Mouse (Mus musculus) thymus, postnatal 14 days (tissue): Measurements from ENCODE around the gene Ppp6r2.

Source experiments
- DNase-seq: peaks from one replicate; pipeline ENCODE4 v3.0.0; 2021

The Ppp6r2 gene

DNA sequence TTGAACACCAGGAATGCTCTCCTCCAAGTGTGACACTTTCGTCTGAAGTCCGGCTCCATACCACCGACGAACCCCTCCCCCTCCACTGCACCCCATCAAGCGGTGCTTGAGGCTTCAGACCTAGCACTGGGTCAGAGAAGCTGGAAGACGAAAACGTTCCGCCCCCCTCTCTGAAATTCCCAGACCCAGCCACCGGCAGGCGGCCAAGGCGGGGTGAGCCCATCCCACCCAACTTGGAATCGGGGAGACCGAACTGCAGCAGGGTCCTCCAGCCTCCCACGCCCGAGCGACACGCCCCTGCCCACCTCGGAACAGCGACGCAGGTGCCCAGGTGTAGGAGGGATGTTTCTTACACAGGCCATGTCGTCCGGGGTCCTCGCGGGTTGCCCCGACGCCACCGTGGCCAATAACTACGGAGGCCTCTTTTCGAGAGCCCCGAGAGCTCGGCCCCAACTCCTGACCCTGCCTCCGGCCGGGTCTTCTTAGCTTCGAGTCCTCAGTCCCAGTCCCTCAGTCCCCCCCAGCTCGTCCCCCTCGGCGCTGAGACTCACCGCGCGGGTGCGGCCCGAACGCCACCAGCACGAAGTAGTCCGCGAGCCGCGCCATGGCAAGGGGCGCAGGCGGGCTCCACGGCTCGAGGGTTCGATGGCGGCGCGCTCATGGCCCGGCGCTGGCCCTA, 103.3 kb downstream of the Ppp6r2 start:
- DNase-seq: peak; percentile 57

DNA sequence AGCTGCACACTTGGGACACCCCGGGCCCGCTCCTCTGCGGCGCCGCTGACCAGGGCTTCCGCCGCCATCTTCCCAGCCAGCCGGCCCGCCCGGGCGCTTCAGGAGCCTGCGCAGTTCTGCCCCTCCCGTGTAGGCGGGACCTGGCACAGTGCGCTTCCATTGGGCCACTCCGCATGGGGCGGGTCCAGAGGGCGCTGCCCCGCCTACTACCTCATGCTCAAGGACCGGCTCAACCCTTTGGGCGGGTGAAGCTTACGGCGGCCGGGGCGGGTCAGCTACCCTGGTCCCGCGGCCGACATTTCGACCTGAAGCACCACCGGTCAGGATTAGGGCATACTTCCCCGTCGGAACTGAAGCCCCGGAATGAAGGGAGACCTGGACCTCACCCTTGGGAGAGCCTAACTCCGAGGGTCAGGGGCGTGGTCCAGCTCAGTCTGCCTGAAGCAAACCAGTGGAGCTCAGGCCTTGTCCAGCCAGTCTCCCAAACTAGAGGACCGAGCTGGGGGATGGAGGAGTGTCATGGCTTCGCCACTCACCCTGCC, 103.9 kb downstream of the Ppp6r2 start, which contains the start of gene Sbf1:
Gene Sbf1, minus strand, starts transcription at position 122 of the 542 bp plus-strand sequence.
- peak; percentile 97 for DNase-seq

DNA sequence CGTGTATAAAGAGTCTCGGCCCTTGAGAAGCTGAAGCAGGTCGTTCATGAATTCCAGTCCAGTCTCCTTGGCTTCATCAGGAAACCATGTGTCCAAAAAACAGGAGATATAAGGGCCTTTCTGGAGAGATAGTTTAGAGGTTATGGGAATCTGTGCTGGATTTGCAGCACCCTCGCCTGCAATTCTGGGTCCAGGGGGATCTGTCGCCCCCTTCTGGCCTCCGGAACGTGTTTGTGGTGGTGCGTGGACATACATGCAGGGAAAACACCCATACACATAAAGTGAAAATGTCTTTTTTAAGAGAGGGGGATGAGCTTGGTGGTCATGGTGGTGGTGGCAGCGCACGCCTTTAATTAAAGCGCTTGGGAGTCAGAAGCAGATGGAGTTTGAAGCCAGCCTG, 104.8 kb downstream of the Ppp6r2 start:
- DNase-seq: peak; percentile 56

DNA sequence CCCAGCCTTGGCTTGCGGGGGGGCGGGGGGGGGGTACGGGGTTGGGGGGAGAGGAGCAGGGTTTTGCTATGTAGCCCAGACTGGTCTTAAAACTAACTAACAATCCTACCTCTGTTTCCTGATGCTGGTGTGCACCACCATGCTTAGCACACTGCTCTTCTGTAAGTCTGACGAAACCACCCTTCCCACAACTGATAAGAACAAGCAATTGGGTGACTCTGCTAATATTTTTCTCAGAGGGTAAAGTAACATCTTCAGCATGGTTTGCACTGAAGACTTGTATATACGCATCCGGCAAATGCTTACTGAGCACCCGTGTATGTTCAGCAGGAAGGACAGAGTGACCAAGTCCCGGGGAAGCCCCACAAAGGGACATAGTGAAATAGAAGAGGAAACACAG, 109.9 kb downstream of the Ppp6r2 start:
- DNase-seq: no peak

DNA sequence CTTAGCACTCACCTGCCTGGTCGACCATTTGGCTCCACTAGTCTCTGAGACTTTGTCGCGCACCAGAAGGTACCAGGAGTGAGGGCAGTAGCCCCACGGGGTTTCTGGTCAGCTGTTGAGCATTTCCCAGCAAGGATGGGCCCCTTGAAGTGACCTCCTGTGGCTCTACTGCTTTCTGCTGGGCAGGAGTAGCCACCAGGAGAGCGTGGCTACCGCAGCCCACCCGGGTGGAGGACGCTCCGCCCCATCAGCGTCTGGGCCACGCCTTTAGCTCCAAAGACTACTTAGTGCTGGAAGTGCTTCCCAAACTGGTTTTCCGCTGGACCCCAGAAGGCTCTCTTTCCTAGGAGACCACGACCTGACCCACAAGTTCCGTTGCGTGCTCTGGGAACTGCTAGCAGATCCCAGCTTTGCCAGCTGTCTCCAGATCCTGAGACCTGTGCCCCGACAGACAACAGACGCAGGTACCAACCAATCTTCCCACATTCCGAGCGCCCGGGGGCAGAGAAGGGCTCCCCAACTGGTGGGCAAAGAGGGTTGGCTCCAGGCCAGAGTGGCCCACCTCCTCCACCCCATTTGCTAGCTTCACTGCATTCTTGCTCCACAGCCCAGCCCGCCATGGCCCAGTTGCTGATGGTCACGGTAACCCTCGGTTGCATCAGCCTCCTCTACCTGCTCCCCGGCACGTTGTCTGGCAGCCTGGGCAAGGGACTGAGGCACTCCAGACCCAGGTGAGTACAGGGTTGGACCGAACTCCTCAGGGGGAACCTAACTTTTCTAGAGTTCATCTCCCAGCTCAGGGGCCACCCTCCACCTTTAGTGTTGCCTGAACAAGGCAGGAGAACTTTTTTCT, 111.5 kb downstream of the Ppp6r2 start, which contains the start of gene Adm2:
Gene Adm2, plus strand, starts transcription at position 51 of the 853 bp plus-strand sequence.
- no peak for DNase-seq

DNA sequence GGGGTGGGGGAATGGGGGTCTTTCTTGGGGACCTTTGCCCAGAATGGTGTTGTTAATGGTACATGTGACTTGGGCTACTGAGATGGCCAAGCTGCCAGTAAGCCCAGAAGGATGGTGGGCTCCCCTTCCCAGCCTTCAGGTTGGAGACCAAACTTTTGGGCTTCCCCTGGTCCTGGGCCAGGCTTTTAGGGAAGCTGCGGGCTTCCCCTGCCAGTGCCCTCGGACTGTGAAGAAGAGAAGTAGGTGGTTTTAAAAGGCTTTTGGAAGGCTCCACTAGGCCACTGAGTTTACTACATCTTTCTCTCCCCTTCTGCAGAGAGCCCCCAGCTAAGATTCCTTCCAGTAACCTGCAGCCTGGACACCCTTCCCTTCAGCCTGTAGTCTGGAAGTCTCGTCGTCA, 112.3 kb downstream of the Ppp6r2 start:
- no peak for DNase-seq

DNA sequence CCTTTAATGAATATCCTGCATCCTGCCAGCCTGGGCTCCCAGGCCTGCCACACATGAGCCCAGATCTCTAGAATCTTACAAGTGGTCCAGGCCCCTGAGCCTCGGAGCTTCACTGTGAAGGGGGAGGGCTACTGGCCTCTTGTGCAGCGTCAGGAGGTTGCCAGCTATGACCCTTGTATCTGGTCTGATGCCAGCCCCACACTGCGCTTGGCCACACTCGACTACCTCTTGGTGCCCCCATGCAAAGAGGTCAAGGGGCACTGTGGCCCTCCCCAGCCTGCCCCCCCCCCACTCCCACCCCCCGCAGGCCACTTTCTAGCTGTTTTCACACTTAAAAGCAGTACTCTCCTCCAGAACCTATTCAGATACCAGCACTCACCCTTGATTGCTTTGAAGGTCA, 115.1 kb downstream of the Ppp6r2 start:
- DNase-seq: no peak

DNA sequence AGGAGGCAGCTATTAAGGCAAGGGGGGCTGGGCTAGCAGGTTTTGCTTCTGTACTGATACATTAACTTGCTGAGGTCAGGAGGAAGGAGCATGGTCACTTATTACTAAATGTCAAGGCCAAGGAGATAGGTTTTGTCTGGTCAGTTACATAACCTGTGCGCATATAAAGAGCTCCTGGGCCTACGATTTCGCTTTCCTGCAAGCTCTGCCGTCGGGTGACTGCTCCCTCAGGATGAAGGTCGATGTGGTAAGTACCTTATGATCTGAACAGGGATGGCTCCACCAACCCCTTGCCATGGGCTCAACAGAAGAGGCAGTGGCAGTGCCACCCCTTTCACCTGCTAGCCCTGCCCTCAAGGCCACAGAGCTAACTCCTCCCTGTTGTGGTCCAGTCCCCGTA, 122.9 kb downstream of the Ppp6r2 start, which contains the start of gene Miox:
Gene Miox, plus strand, starts transcription at position 128 of the 400 bp plus-strand sequence.
- DNase-seq: no peak

DNA sequence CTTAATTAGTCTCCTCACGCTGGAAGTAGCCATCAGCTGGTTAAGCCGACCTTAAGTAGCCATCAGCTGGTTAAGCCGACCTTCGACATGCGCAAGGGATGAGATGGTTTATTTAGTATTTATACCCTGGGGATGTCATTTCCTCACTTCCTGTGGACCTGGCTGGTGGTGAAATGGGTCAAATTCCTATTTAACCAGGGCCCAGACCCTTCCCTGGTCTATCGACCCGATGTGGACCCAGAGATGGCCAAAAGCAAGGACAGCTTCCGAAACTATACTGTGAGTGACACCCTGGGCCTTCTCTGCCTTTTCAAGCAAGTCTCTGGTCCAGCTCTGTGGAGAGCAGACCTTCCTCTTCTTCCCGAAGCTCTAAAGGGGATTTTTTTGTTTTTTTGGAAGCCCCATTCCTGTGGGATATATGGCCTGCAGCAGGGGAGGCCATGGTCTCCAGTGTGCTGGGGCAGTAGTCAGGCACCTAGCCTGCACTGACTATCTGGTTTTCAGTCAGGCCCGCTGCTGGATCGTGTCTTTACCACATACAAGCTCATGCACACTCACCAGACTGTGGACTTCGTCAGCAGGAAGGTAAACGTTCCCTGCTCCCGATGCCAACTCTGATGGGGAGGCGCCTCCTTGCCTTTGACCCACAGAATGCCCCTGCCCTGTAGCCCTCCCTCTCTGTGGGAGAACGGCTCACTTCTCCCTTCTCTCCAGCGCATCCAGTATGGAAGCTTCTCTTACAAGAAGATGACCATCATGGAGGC, 123.6 kb downstream of the Ppp6r2 start:
- no peak for DNase-seq

DNA sequence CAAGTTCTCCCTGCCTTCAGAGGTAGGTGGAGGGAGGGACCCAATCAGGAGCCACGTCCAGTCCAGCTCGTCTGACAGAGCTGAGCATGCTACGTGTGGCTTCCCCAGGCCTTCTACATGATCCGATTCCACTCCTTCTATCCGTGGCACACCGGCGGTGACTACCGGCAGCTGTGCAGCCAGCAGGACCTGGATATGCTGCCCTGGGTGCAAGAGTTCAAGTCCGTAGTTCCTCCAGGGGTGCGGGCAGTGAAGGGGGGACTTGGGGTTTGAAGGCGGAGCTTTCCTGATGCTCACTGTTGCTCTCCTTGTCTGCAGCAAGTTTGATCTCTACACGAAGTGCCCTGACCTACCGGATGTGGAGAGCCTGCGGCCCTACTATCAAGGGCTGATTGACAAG, 125.1 kb downstream of the Ppp6r2 start:
- DNase-seq: no peak
